Mouse (Mus musculus) embryonic facial prominence, embryonic 14.5 days (tissue): Measurements from ENCODE around the gene Dtx2. TPM values are rescaled to one million over a fixed set of nuclear protein-coding genes. Genes with fewer than 3 reads are reported as not detected.
A peak's percentile ranks its signal among the peaks of the same experiment; 100 is the strongest.

Experiments used
- ATAC-seq: fragments of 200-750 bp; cut with Nextera tagmentation; 2 replicates; pipeline ENCODE4 v1.8.0; 2017; ENCODE audit warnings: low read depth, moderate number of reproducible peaks, moderate TSS enrichment
- DNase-seq: peaks from one replicate; pipeline ENCODE4 v3.0.0-alpha.2; 2015; ENCODE audit warnings: low spot score
- H3K27ac ChIP-seq: fragments of 300-500 bp; sonication (generic); replicated peaks from 2 replicates; pipeline ENCODE4 v1.5.1; 2014; ENCODE audit warnings: low read depth, mild to moderate bottlenecking, low read length, moderate library complexity
- H3K27me3 ChIP-seq: fragments of 300-500 bp; sonication (generic); replicated peaks from 2 replicates; pipeline ENCODE4 v1.6.1; 2014; ENCODE audit warnings: low read length; ENCODE audit not compliant: control insufficient read depth, insufficient read depth
- H3K36me3 ChIP-seq: fragments of 300-500 bp; sonication (generic); 2 replicates; pipeline ENCODE4 v1.6.1; 2014; ENCODE audit warnings: low read length, mixed read lengths; ENCODE audit not compliant: control insufficient read depth, insufficient read depth
- H3K4me1 ChIP-seq: fragments of 300-500 bp; sonication (generic); 2 replicates; pipeline ENCODE4 v1.6.1; 2014; ENCODE audit warnings: antibody characterized with exemption, low read length; ENCODE audit not compliant: control insufficient read depth, insufficient read depth
- H3K4me2 ChIP-seq: fragments of 300-500 bp; sonication (generic); 2 replicates; pipeline ENCODE4 v1.6.1; 2014; ENCODE audit warnings: low read depth, mild to moderate bottlenecking, low read length, moderate library complexity, mixed read lengths
- H3K4me3 ChIP-seq: fragments of 300-500 bp; sonication (generic); 2 replicates; pipeline ENCODE4 v1.5.1; 2014; ENCODE audit warnings: low read depth, mild to moderate bottlenecking, low read length
- H3K9ac ChIP-seq: fragments of 300-500 bp; sonication (generic); 2 replicates; pipeline ENCODE4 v1.6.1; 2014; ENCODE audit warnings: low read depth, mild to moderate bottlenecking, low read length, moderate library complexity, mixed read lengths
- H3K9me3 ChIP-seq: fragments of 300-500 bp; sonication (generic); 2 replicates; pipeline ENCODE4 v1.6.1; 2016; ENCODE audit warnings: low read length; ENCODE audit not compliant: control insufficient read depth
- WGBS: fragments of 180-500 bp; shearing (Covaris S2); extraction: QIAGEN DNeasy Blood & Tissue Kit; methylation state at CpG from one replicate; pipeline ENCODE4 v1.1.7; 2014; 5-methylcytosine and 5-hydroxymethylcytosine counted together
- polyA plus RNA-seq: library from polyadenylated mRNA; unstranded; fragments of >200 nt; fragmentation: Nextera tagmentation; extraction: Ambion mirVana; gene quantifications from 2 replicates; pipeline ENCODE4 v1.2.1, GENCODE M21; 2014

Dtx2 gene
- polyA plus RNA-seq, 1 experiment from 2014 or later: 25.2 TPM

DNA sequence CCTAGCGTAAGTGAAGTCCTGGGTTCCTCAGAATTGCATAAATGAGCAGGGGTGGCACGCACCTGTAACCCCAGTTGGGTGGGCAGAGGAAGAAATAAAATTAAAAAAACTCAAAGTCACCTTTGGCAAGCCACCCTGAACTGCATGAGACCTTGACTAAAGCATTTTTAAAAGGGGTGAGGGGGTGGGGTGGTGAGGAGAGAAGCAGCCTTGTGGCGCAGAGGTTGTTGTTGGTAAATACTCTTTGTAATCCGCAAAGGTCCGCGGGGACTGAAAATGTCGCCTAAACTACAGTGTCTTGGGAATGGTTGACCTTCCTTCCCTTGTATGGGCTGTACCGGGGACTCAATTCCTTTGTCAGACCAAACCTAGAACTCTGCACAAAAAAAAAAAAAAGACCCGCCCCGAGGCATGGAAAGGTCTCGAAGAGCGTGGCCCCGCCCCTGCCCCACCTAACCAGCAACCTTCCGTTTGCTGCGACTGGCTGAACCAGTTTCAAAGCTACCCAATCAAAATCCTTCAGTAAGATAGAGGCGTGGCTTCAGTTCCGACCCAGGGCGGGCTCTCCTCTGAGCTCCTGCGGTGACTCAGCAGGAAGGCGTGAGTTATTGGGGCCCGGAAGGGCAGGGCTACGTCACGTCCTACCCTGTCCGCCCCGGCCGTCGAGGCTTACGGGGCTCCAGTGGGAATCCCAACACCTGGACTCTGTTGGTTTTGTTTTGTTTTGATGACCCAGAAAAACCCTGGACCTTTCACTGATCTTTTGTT lies 37.2 kb upstream of the Dtx2 start:
- no peaks in the 10 kb centered on the region for H3K36me3 ChIP-seq
- no peaks in the 10 kb centered on the region for H3K9me3 ChIP-seq
- H3K9ac ChIP-seq: peak overlapping the region; percentile 52
- WGBS: 7% methylated on average over 27 of the region's 28 CpGs
- no peaks in the 10 kb centered on the region for H3K27me3 ChIP-seq
- DNase-seq (peak; percentile 100), ATAC-seq (peak; percentile 90)
- H3K4me3 ChIP-seq: peak overlapping the region; percentile 37
- H3K4me1 ChIP-seq: peaks cover 20% of the 10 kb centered on the region
- peak overlapping the region; percentile 90 for H3K27ac ChIP-seq
- H3K4me2 ChIP-seq: peak overlapping the region; percentile 62

DNA sequence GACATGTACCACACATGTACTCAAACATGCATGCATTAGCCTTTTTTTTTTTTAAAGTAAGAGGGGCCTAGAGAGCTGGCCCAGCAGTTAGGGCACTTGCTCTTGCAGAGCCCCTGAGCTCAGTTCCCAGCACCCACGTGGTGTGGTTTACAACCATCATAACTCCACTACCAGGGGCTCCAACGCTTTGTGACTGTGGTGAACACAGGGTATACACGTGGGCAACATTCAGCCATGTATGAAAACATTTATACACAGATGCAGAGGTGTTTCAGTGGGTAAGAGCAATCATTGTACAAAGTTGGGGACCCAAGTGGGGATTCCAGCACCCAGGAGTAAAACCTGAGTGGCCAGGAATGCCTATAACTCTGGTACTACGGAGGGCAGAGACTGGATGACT lies 36.2 kb upstream of the Dtx2 start:
- 0 out of 2 replicates have a peak overlapping the region, but pooled peaks have one; percentile 37 for H3K4me3 ChIP-seq
- 91% methylated on average over 4 of the region's 4 CpGs for WGBS

DNA sequence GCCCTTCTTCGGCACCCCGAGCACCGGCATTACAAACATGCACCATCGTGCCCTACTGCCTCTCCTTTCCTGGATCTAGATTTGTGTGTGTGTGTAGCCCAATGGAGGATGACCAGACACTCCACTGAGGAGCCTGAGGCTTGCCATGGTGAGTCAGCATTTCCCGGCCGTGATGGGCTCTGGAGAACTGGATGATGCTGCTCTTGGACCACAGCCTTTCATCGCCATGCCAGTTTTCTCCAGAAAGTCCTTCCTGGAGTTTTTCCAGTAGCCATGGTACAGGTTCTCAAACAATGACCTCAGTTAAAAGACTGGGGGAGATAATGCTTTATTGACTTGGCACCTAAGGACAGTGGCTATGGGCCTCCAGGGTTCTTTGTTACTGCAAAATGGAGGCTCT lies 34.7 kb upstream of the Dtx2 start:
- no peak for DNase-seq
- peaks cover 22% of the 10 kb centered on the region for H3K4me1 ChIP-seq
- no peak for ATAC-seq
- H3K4me3 ChIP-seq: no peak overlapping the region
- H3K9ac ChIP-seq: no peak overlapping the region
- H3K36me3 ChIP-seq: no peaks in the 10 kb centered on the region
- no peaks in the 10 kb centered on the region for H3K9me3 ChIP-seq
- H3K4me2 ChIP-seq: no peak overlapping the region
- no peak overlapping the region for H3K27ac ChIP-seq
- WGBS: 91% methylated on average over 7 of the region's 7 CpGs
- no peaks in the 10 kb centered on the region for H3K27me3 ChIP-seq

More for the DNA sequence above, 36.2 kb upstream of the Dtx2 start:
- no peak for ATAC-seq
- Histone ChIP-seq H3K9ac (0 out of 2 replicates have a peak overlapping the region, but pooled peaks have one; percentile 52), H3K4me1 (peaks cover 21% of the 10 kb centered on the region), H3K4me2 (peak overlapping the region; percentile 62), H3K27me3 (no peaks in the 10 kb centered on the region), H3K9me3 (no peaks in the 10 kb centered on the region), H3K27ac (peak overlapping the region; percentile 85), H3K36me3 (no peaks in the 10 kb centered on the region)
- no peak for DNase-seq

GRCm38 (mm10) chr5:135960909-135961635 lies 33.5 kb upstream of the Dtx2 start:
- 96% methylated on average over 15 of the region's 15 CpGs for WGBS
- peaks cover 22% of the 10 kb centered on the region for H3K4me1 ChIP-seq
- H3K36me3 ChIP-seq: no peaks in the 10 kb centered on the region
- H3K4me3 ChIP-seq: no peak overlapping the region
- peak overlapping the region; percentile 97 for H3K27ac ChIP-seq
- H3K9me3 ChIP-seq: no peaks in the 10 kb centered on the region
- H3K4me2 ChIP-seq: peak overlapping the region; percentile 97; the same call in 1 of the 2 replicates
- no peak for ATAC-seq
- no peak for DNase-seq
- no peaks in the 10 kb centered on the region for H3K27me3 ChIP-seq
- no peak overlapping the region for H3K9ac ChIP-seq

GRCm38 (mm10) chr5:135962125-135962491 lies 32.5 kb upstream of the Dtx2 start:
- no peaks in the 10 kb centered on the region for H3K9me3 ChIP-seq
- WGBS: 0% methylated on average over 7 of the region's 11 CpGs
- no peaks in the 10 kb centered on the region for H3K27me3 ChIP-seq
- H3K4me2 ChIP-seq: peak overlapping the region; percentile 97
- peaks cover 16% of the 10 kb centered on the region for H3K4me1 ChIP-seq
- H3K4me3 ChIP-seq: peak overlapping the region; percentile 73
- no peaks in the 10 kb centered on the region for H3K36me3 ChIP-seq
- ATAC-seq (no peak), DNase-seq (no peak)
- peak overlapping the region; percentile 97 for H3K27ac ChIP-seq
- peak overlapping the region; percentile 58 for H3K9ac ChIP-seq

GRCm38 (mm10) chr5:135962492-135963279 lies 31.9 kb upstream of the Dtx2 start:
- Histone ChIP-seq H3K9me3 (no peaks in the 10 kb centered on the region), H3K9ac (peak overlapping the region; percentile 93), H3K27ac (peak overlapping the region; percentile 97), H3K27me3 (no peaks in the 10 kb centered on the region), H3K36me3 (no peaks in the 10 kb centered on the region), H3K4me1 (peaks cover 15% of the 10 kb centered on the region), H3K4me3 (peak overlapping the region; percentile 73), H3K4me2 (peak overlapping the region; percentile 97)
- peak; percentile 95 for ATAC-seq
- under 1% methylated on average over 48 of the region's 64 CpGs for WGBS
- DNase-seq: peak; percentile 100

GRCm38 (mm10) chr5:135963280-135963627 lies 31.3 kb upstream of the Dtx2 start:
- no peaks in the 10 kb centered on the region for H3K36me3 ChIP-seq
- WGBS: 12% methylated on average over 3 of the region's 6 CpGs
- H3K27me3 ChIP-seq: no peaks in the 10 kb centered on the region
- H3K4me2 ChIP-seq: peak overlapping the region; percentile 97
- H3K4me3 ChIP-seq: peak overlapping the region; percentile 73
- no peaks in the 10 kb centered on the region for H3K9me3 ChIP-seq
- ATAC-seq: no peak
- peak overlapping the region; percentile 97 for H3K27ac ChIP-seq
- H3K4me1 ChIP-seq: peaks cover 11% of the 10 kb centered on the region
- H3K9ac ChIP-seq: peak overlapping the region; percentile 93
- DNase-seq: peak; percentile 19

- ATAC-seq (no peak), DNase-seq (peak; percentile 43)
- H3K4me1 ChIP-seq: peaks cover 11% of the 10 kb centered on the region; the same call in 1 of the 2 replicates
- peak overlapping the region; percentile 46 for H3K9ac ChIP-seq
- H3K27me3 ChIP-seq: no peaks in the 10 kb centered on the region
- H3K36me3 ChIP-seq: no peaks in the 10 kb centered on the region
- 5% methylated on average over 21 of the region's 24 CpGs for WGBS
- H3K9me3 ChIP-seq: no peaks in the 10 kb centered on the region
- H3K4me2 ChIP-seq: peak overlapping the region; percentile 48
- no peak overlapping the region for H3K27ac ChIP-seq
- H3K4me3 ChIP-seq: peak overlapping the region; percentile 18; the same call in 1 of the 2 replicates
Measured at GRCm38 (mm10) chr5:135965501-135965930, 29.1 kb upstream of the Dtx2 start.
